Mouse (Mus musculus): ENCODE results near the gene Haus8. TPM values are rescaled to one million over a fixed set of nuclear protein-coding genes. Genes with fewer than 3 reads are reported as not detected.

Gene Haus8
- 29.9 TPM for total RNA-seq (2023)

DNA sequence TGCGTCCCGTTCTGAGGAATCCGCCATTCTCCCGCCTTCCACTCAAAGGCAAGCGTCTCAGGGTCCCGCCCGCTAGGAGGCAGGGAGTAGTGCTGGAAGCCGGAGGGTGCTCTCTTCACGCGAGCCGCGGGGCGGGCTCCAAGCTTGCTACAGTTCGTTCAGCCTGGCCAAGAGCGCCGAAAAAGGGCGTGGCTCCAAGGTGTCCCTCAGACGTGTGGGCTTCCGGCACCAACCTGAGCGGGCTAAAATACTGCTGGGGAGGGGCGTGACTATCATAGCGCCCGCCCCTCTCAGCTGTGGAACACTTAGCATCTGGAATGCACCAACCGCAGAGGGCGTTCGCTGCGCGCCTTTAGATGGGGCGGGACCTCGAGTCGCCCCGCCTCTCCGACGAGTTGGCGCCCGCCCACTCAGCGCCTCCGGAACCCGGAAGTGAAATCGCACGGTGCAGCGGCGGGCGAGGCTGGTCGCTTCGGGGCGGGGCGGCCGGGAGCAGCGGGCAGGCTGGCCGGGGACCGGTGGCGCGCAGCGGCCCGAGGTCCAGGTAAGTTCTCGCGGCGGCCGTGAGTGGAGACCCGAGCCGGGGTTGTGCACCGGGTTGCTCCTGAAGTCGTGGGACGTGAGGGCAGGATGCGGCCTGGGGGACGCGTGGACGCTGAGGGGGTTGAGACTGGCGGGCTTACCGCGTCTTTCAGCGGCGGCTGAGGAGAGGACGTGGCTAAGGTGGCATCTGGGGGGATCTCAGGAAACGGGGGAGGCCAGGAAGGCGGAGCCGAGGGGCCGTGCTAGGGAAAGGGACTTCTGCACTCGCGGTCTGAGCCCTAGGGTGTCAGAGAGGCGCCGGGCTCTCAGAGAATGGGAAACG is at the start of gene Haus8, which contains the start of gene Myo9b:
Gene Haus8 (minus strand): TSS at position 649 of the 865 bp plus-strand sequence.
Gene Myo9b (plus strand): TSS at position 429 of the 865 bp plus-strand sequence.

Other genes starting within 250 kb of the Haus8 start
- gene Myo9b, start 220 bp downstream of the Haus8 start, total RNA-seq (2023): 141 TPM
- 310 TPM for gene Use1, start 93.9 kb upstream of the Haus8 start, total RNA-seq (2023)
- 22.3 TPM for gene Ocel1, start 98.4 kb upstream of the Haus8 start, total RNA-seq (2023)
- gene Nr2f6, start 109.0 kb upstream of the Haus8 start, total RNA-seq (2023): 4.0 TPM
- gene Ushbp1, start 122.9 kb upstream of the Haus8 start, total RNA-seq (2023): 0.28 TPM
- gene Babam1, start 123.9 kb upstream of the Haus8 start, total RNA-seq (2023): 109 TPM
- 1.8 TPM for gene Ankle1, start 133.1 kb upstream of the Haus8 start, total RNA-seq (2023)
- gene Abhd8, start 190.7 kb upstream of the Haus8 start, total RNA-seq (2023): 76.5 TPM
- 39.7 TPM for gene Mrpl34, start 192.0 kb upstream of the Haus8 start, total RNA-seq (2023)
- 90.7 TPM for gene Dda1, start 196.3 kb upstream of the Haus8 start, total RNA-seq (2023)
- gene Ano8, start 213.0 kb upstream of the Haus8 start, total RNA-seq (2023): 24.0 TPM
- gene Gtpbp3, start 215.2 kb upstream of the Haus8 start, total RNA-seq (2023): 20.5 TPM
- 0.67 TPM for gene Plvap, start 238.8 kb upstream of the Haus8 start, total RNA-seq (2023)